Mouse (Mus musculus) cerebellum, adult 18-20 months (tissue): ENCODE measurements at regions not wholly inside any gene's neighbourhood (a gene's known extent, or its start where the extent isn't known, plus 50 kb on each side); places are given as distances from the start of the nearest gene placed in this dataset.

ENCODE experiments used
- DNase-seq, 2 experiments: peaks; one replicate each; pipeline ENCODE4 v3.0.0; 2021

GRCm38 (mm10) chr8:44656031-44656430, 279.2 kb upstream of the Fat1 start:
- DNase-seq = no peak

- DNase-seq = no peak
These were observed 278.8 kb upstream of the Fat1 start for GRCm38 (mm10) chr8:44656470-44656869.

- DNase-seq = peak; percentile 46 to 55
These were observed 273.6 kb upstream of the Fat1 start for GRCm38 (mm10) chr8:44661696-44662095.

GRCm38 (mm10) chr8:44687126-44687525, 248.1 kb upstream of the Fat1 start:
- DNase-seq = no peak

GRCm38 (mm10) chr8:44689837-44690592, 245.2 kb upstream of the Fat1 start:
- peak in 1 of 2 experiments; percentile 56 for DNase-seq

GRCm38 (mm10) chr8:44690593-44690950, 244.7 kb upstream of the Fat1 start:
- DNase-seq = peak; percentile 81 to 85

- DNase-seq = peak; percentile 77 to 79
These were observed 244.1 kb upstream of the Fat1 start for GRCm38 (mm10) chr8:44691140-44691539.

- DNase-seq = peak; percentile 46
These were observed 243.1 kb upstream of the Fat1 start for GRCm38 (mm10) chr8:44692036-44692688.

GRCm38 (mm10) chr8:44694861-44695260, 240.4 kb upstream of the Fat1 start:
- peak in 1 of 2 experiments; percentile 51 for DNase-seq

- DNase-seq = peak; percentile 54 to 59
These were observed 239.0 kb upstream of the Fat1 start for GRCm38 (mm10) chr8:44696066-44696853.

GRCm38 (mm10) chr8:44699384-44700105, 235.7 kb upstream of the Fat1 start:
- DNase-seq = no peak

- DNase-seq = no peak
These were observed 230.5 kb upstream of the Fat1 start for GRCm38 (mm10) chr8:44704595-44705265.

GRCm38 (mm10) chr8:44708659-44709170, 226.5 kb upstream of the Fat1 start:
- no peak for DNase-seq

GRCm38 (mm10) chr8:44709171-44709940, 225.9 kb upstream of the Fat1 start:
- no peak for DNase-seq

- no peak for DNase-seq
These were observed 200.7 kb upstream of the Fat1 start for GRCm38 (mm10) chr8:44734577-44734976.

GRCm38 (mm10) chr8:44735801-44736200, 199.4 kb upstream of the Fat1 start:
- DNase-seq = peak; percentile 14 to 16

- DNase-seq = no peak
These were observed 191.9 kb upstream of the Fat1 start for GRCm38 (mm10) chr8:44743353-44743752.

GRCm38 (mm10) chr8:44744991-44745658, 190.1 kb upstream of the Fat1 start:
- DNase-seq = no peak

GRCm38 (mm10) chr8:44758727-44759126, 176.5 kb upstream of the Fat1 start:
- DNase-seq = no peak

GRCm38 (mm10) chr8:44762731-44763130, 172.5 kb upstream of the Fat1 start:
- DNase-seq = no peak

GRCm38 (mm10) chr8:44765194-44765593, 170.1 kb upstream of the Fat1 start:
- no peak for DNase-seq
